Mouse (Mus musculus): ENCODE results near the gene Zfhx3. TPM values are rescaled to one million over a fixed set of nuclear protein-coding genes. Genes with fewer than 3 reads are reported as not detected.

Gene Zfhx3
- polyA plus RNA-seq, 1 experiment from 2014 or later, result 65.9 TPM

- Histone ChIP-seq H3K4me2 (replicated peaks) (no peak overlapping the region), H3K9ac (replicated peaks) (no peak overlapping the region), H3K4me1 (replicated peaks) (peaks cover 13% of the 10 kb centered on the region), H3K9me3 (no peaks in the 10 kb centered on the region), H3K27me3 (peaks cover 40% of the 10 kb centered on the region), H3K36me3 (no peaks in the 10 kb centered on the region), H3K27ac (no peak overlapping the region), H3K4me3 (replicated peaks) (no peak overlapping the region)
- ATAC-seq, result no peak
- WGBS, result 23% methylated on average over 7 of the region's 7 CpGs
Measured at GRCm38 (mm10) chr8:108373046-108373445, 430.6 kb downstream of the Zfhx3 start.

GRCm38 (mm10) chr8:108378036-108378435 is 435.6 kb downstream of the Zfhx3 start:
- Histone ChIP-seq H3K4me2 (replicated peaks) (no peak overlapping the region), H3K36me3 (no peaks in the 10 kb centered on the region), H3K4me1 (replicated peaks) (peaks cover 9% of the 10 kb centered on the region), H3K27ac (no peak overlapping the region), H3K4me3 (replicated peaks) (no peak overlapping the region), H3K9me3 (no peaks in the 10 kb centered on the region), H3K9ac (replicated peaks) (no peak overlapping the region), H3K27me3 (peaks cover 23% of the 10 kb centered on the region)
- peak; percentile 45; the same call in 1 of the 2 replicates for ATAC-seq
- WGBS, result 52% methylated on average over 2 of the region's 2 CpGs

- H3K9me3 ChIP-seq, result no peaks in the 10 kb centered on the region
- no peak overlapping the region for H3K4me2 ChIP-seq (replicated peaks)
- H3K27ac ChIP-seq, result no peak overlapping the region
- WGBS, result 62% methylated on average over 4 of the region's 4 CpGs
- no peak overlapping the region for H3K9ac ChIP-seq (replicated peaks)
- H3K4me3 ChIP-seq (replicated peaks), result no peak overlapping the region
- ATAC-seq, result no peak
- H3K36me3 ChIP-seq, result no peaks in the 10 kb centered on the region
- H3K4me1 ChIP-seq (replicated peaks), result peaks cover 29% of the 10 kb centered on the region
- H3K27me3 ChIP-seq, result 0 out of 2 replicates have a peak, but pooled peaks cover 13% of the 10 kb centered on the region
Measured at GRCm38 (mm10) chr8:108383121-108383520, 440.7 kb downstream of the Zfhx3 start.

GRCm38 (mm10) chr8:108387160-108387912 is 444.9 kb downstream of the Zfhx3 start:
- H3K4me3 ChIP-seq (replicated peaks), result no peak overlapping the region
- H3K27ac ChIP-seq, result peak overlapping the region; percentile 73
- 0 out of 2 replicates have a peak overlapping the region, but pooled peaks have one; percentile 0 for H3K9ac ChIP-seq (replicated peaks)

GRCm38 (mm10) chr8:108387913-108388274 is 445.4 kb downstream of the Zfhx3 start:
- Histone ChIP-seq H3K4me1 (replicated peaks) (peaks cover 39% of the 10 kb centered on the region), H3K27me3 (0 out of 2 replicates have a peak, but pooled peaks cover 11% of the 10 kb centered on the region), H3K4me3 (replicated peaks) (no peak overlapping the region), H3K9me3 (no peaks in the 10 kb centered on the region), H3K4me2 (replicated peaks) (peak overlapping the region; percentile 30; the same call in 1 of the 2 replicates), H3K27ac (peak overlapping the region; percentile 73; the same call in 1 of the 2 replicates), H3K9ac (replicated peaks) (no peak overlapping the region), H3K36me3 (no peaks in the 10 kb centered on the region)
- WGBS, result 39% methylated on average over 8 of the region's 8 CpGs
- ATAC-seq, result peak; percentile 67

More at GRCm38 (mm10) chr8:108387160-108387912, 444.9 kb downstream of the Zfhx3 start:
- ATAC-seq, result peak; percentile 88
- no peaks in the 10 kb centered on the region for H3K36me3 ChIP-seq
- peaks cover 42% of the 10 kb centered on the region for H3K4me1 ChIP-seq (replicated peaks)
- 0 out of 2 replicates have a peak, but pooled peaks cover 11% of the 10 kb centered on the region for H3K27me3 ChIP-seq
- peak overlapping the region; percentile 30 for H3K4me2 ChIP-seq (replicated peaks)
- no peaks in the 10 kb centered on the region for H3K9me3 ChIP-seq
- WGBS, result 8% methylated on average over 22 of the region's 22 CpGs

GRCm38 (mm10) chr8:108392909-108393308 is 450.5 kb downstream of the Zfhx3 start:
- H3K9ac ChIP-seq (replicated peaks), result no peak overlapping the region
- H3K36me3 ChIP-seq, result no peaks in the 10 kb centered on the region
- ATAC-seq, result no peak
- no peaks in the 10 kb centered on the region for H3K9me3 ChIP-seq
- no peak overlapping the region for H3K27ac ChIP-seq
- H3K4me3 ChIP-seq (replicated peaks), result no peak overlapping the region
- H3K4me2 ChIP-seq (replicated peaks), result no peak overlapping the region
- WGBS, result 68% methylated on average over 9 of the region's 9 CpGs
- H3K27me3 ChIP-seq, result 0 out of 2 replicates have a peak, but pooled peaks cover 8% of the 10 kb centered on the region
- H3K4me1 ChIP-seq (replicated peaks), result peaks cover 14% of the 10 kb centered on the region

- Histone ChIP-seq H3K4me2 (replicated peaks) (no peak overlapping the region), H3K9me3 (no peaks in the 10 kb centered on the region), H3K27ac (no peak overlapping the region), H3K9ac (replicated peaks) (no peak overlapping the region), H3K4me3 (replicated peaks) (no peak overlapping the region), H3K27me3 (peaks cover 8% of the 10 kb centered on the region; the same call in 1 of the 2 replicates), H3K36me3 (no peaks in the 10 kb centered on the region), H3K4me1 (replicated peaks) (peaks cover 25% of the 10 kb centered on the region)
- WGBS, result 86% methylated on average over 9 of the region's 9 CpGs
- no peak for ATAC-seq
Measured at GRCm38 (mm10) chr8:108402149-108402548, 459.7 kb downstream of the Zfhx3 start.

GRCm38 (mm10) chr8:108406716-108407494 is 464.5 kb downstream of the Zfhx3 start:
- H3K4me3 ChIP-seq (replicated peaks), result peak overlapping the region; percentile 0; the same call in 1 of the 2 replicates
- peak overlapping the region; percentile 26 for H3K9ac ChIP-seq (replicated peaks)
- H3K27me3 ChIP-seq, result peaks cover 14% of the 10 kb centered on the region; the same call in 1 of the 2 replicates
- no peaks in the 10 kb centered on the region for H3K36me3 ChIP-seq
- peak; percentile 90 for ATAC-seq
- H3K9me3 ChIP-seq, result no peaks in the 10 kb centered on the region
- 5% methylated on average over 25 of the region's 25 CpGs for WGBS
- peaks cover 24% of the 10 kb centered on the region for H3K4me1 ChIP-seq (replicated peaks)
- peak overlapping the region; percentile 45 for H3K4me2 ChIP-seq (replicated peaks)
- H3K27ac ChIP-seq, result peak overlapping the region; percentile 82

- no peak overlapping the region for H3K9ac ChIP-seq (replicated peaks)
- H3K36me3 ChIP-seq, result no peaks in the 10 kb centered on the region
- WGBS, result 42% methylated on average over 15 of the region's 15 CpGs
- no peak overlapping the region for H3K4me2 ChIP-seq (replicated peaks)
- 0 out of 2 replicates have a peak, but pooled peaks have one; percentile 45 for ATAC-seq
- H3K27ac ChIP-seq, result no peak overlapping the region
- H3K27me3 ChIP-seq, result no peaks in the 10 kb centered on the region
- no peaks in the 10 kb centered on the region for H3K9me3 ChIP-seq
- no peak overlapping the region for H3K4me3 ChIP-seq (replicated peaks)
- peaks cover 17% of the 10 kb centered on the region for H3K4me1 ChIP-seq (replicated peaks)
Measured at GRCm38 (mm10) chr8:108419162-108419844, 476.9 kb downstream of the Zfhx3 start.

GRCm38 (mm10) chr8:108422521-108422920 is 480.1 kb downstream of the Zfhx3 start:
- ATAC-seq, result no peak
- 74% methylated on average over 3 of the region's 3 CpGs for WGBS
- H3K27me3 ChIP-seq, result 0 out of 2 replicates have a peak, but pooled peaks cover 2% of the 10 kb centered on the region

GRCm38 (mm10) chr8:108424337-108424736 is 481.9 kb downstream of the Zfhx3 start:
- peak; percentile 65; the same call in 1 of the 2 replicates for ATAC-seq
- Histone ChIP-seq H3K4me1 (replicated peaks) (peaks cover 12% of the 10 kb centered on the region), H3K9me3 (no peaks in the 10 kb centered on the region), H3K27ac (no peak overlapping the region), H3K9ac (replicated peaks) (no peak overlapping the region), H3K4me2 (replicated peaks) (no peak overlapping the region), H3K36me3 (no peaks in the 10 kb centered on the region), H3K27me3 (0 out of 2 replicates have a peak, but pooled peaks cover 6% of the 10 kb centered on the region), H3K4me3 (replicated peaks) (no peak overlapping the region)
- WGBS, result 78% methylated on average over 8 of the region's 8 CpGs

More at GRCm38 (mm10) chr8:108422521-108422920, 480.1 kb downstream of the Zfhx3 start:
- Histone ChIP-seq H3K9me3 (no peaks in the 10 kb centered on the region), H3K9ac (replicated peaks) (no peak overlapping the region), H3K4me3 (replicated peaks) (no peak overlapping the region), H3K4me2 (replicated peaks) (no peak overlapping the region), H3K4me1 (replicated peaks) (peaks cover 19% of the 10 kb centered on the region), H3K36me3 (no peaks in the 10 kb centered on the region), H3K27ac (no peak overlapping the region)
